Mouse (Mus musculus): Measurements from ENCODE around the gene Flt3l.

- no peak for TF ChIP-seq CTCF (IDR thresholded peaks at IDR 0.05; ENCODE audit: extremely low read depth, insufficient read length, insufficient replicate concordance, low read depth, low read length)
- no peak for TF ChIP-seq POLR2A (IDR thresholded peaks at IDR 0.05; ENCODE audit: low read depth, low read length)
Measured at GRCm38 (mm10) chr7:45129776-45130512, 6.3 kb downstream of the Flt3l start.
